Mouse (Mus musculus): Measurements from ENCODE around the gene Carhsp1. TPM values are rescaled to one million over a fixed set of nuclear protein-coding genes. Genes with fewer than 3 reads are reported as not detected.

Carhsp1 gene
- polyA plus RNA-seq, 1 experiment from 2014 or later: 58.8 TPM

GRCm38 (mm10) chr16:8691206-8691605, 19.3 kb upstream of the Carhsp1 start:
- Histone ChIP-seq H3K27ac (no peak overlapping the region), H3K4me2 (replicated peaks) (no peak overlapping the region), H3K4me1 (replicated peaks; ENCODE audit: control insufficient read depth, insufficient read depth, low read length) (no peaks in the 10 kb centered on the region), H3K9ac (no peak overlapping the region), H3K9me3 (ENCODE audit: control insufficient read depth, low read length) (no peaks in the 10 kb centered on the region), H3K4me3 (replicated peaks; ENCODE audit: low read length) (no peak overlapping the region), H3K27me3 (ENCODE audit: control insufficient read depth, insufficient read depth, low read length) (no peaks in the 10 kb centered on the region), H3K36me3 (replicated peaks; ENCODE audit: control insufficient read depth, insufficient read depth) (peaks cover 94% of the 10 kb centered on the region)
- WGBS: 95% methylated on average over 7 of the region's 7 CpGs
- DNase-seq (ENCODE audit: low spot score): no peak
- ATAC-seq (ENCODE audit: low FRiP score): no peak

GRCm38 (mm10) chr16:8689979-8690656, 18.2 kb upstream of the Carhsp1 start:
- 76% methylated on average over 11 of the region's 11 CpGs for WGBS
- DNase-seq (ENCODE audit: low spot score): peak; percentile 46
- Histone ChIP-seq H3K9me3 (ENCODE audit: control insufficient read depth, low read length) (no peaks in the 10 kb centered on the region), H3K4me2 (replicated peaks) (no peak overlapping the region), H3K27me3 (ENCODE audit: control insufficient read depth, insufficient read depth, low read length) (no peaks in the 10 kb centered on the region), H3K36me3 (replicated peaks; ENCODE audit: control insufficient read depth, insufficient read depth) (peaks cover 83% of the 10 kb centered on the region), H3K27ac (no peak overlapping the region; the same call in 1 of the 2 replicates), H3K9ac (no peak overlapping the region), H3K4me1 (replicated peaks; ENCODE audit: control insufficient read depth, insufficient read depth, low read length) (no peaks in the 10 kb centered on the region), H3K4me3 (replicated peaks; ENCODE audit: low read length) (no peak overlapping the region)
- ATAC-seq (ENCODE audit: low FRiP score): peak; percentile 73; the same call in 1 of the 2 replicates

GRCm38 (mm10) chr16:8687559-8688112, 15.7 kb upstream of the Carhsp1 start:
- no peak overlapping the region for H3K4me2 ChIP-seq (replicated peaks)
- H3K9me3 ChIP-seq (ENCODE audit: control insufficient read depth, low read length): no peaks in the 10 kb centered on the region
- no peaks in the 10 kb centered on the region for H3K27me3 ChIP-seq (ENCODE audit: control insufficient read depth, insufficient read depth, low read length)
- no peak overlapping the region for H3K4me3 ChIP-seq (replicated peaks; ENCODE audit: low read length)
- H3K36me3 ChIP-seq (replicated peaks; ENCODE audit: control insufficient read depth, insufficient read depth): peaks cover 71% of the 10 kb centered on the region
- H3K4me1 ChIP-seq (replicated peaks; ENCODE audit: control insufficient read depth, insufficient read depth, low read length): no peaks in the 10 kb centered on the region
- no peak overlapping the region for H3K27ac ChIP-seq
- ATAC-seq (ENCODE audit: low FRiP score): no peak
- H3K9ac ChIP-seq: no peak overlapping the region
- no peak for DNase-seq (ENCODE audit: low spot score)

GRCm38 (mm10) chr16:8686871-8687535, 15.0 kb upstream of the Carhsp1 start:
- no peaks in the 10 kb centered on the region for H3K27me3 ChIP-seq (ENCODE audit: control insufficient read depth, insufficient read depth, low read length)
- H3K9me3 ChIP-seq (ENCODE audit: control insufficient read depth, low read length): no peaks in the 10 kb centered on the region
- no peak overlapping the region for H3K4me2 ChIP-seq (replicated peaks)
- ATAC-seq (ENCODE audit: low FRiP score): no peak
- H3K27ac ChIP-seq: no peak overlapping the region
- H3K4me3 ChIP-seq (replicated peaks; ENCODE audit: low read length): no peak overlapping the region
- no peaks in the 10 kb centered on the region for H3K4me1 ChIP-seq (replicated peaks; ENCODE audit: control insufficient read depth, insufficient read depth, low read length)
- H3K9ac ChIP-seq: no peak overlapping the region
- WGBS: 84% methylated on average over 11 of the region's 11 CpGs
- peaks cover 65% of the 10 kb centered on the region for H3K36me3 ChIP-seq (replicated peaks; ENCODE audit: control insufficient read depth, insufficient read depth)
- no peak for DNase-seq (ENCODE audit: low spot score)

GRCm38 (mm10) chr16:8686121-8686870, 14.3 kb upstream of the Carhsp1 start:
- ATAC-seq (ENCODE audit: low FRiP score) (peak; percentile 36; the same call in 1 of the 2 replicates), DNase-seq (ENCODE audit: low spot score) (peak; percentile 76)
- Histone ChIP-seq H3K27ac (no peak overlapping the region), H3K4me2 (replicated peaks) (no peak overlapping the region), H3K9ac (no peak overlapping the region), H3K36me3 (replicated peaks; ENCODE audit: control insufficient read depth, insufficient read depth) (peaks cover 58% of the 10 kb centered on the region), H3K4me3 (replicated peaks; ENCODE audit: low read length) (no peak overlapping the region), H3K27me3 (ENCODE audit: control insufficient read depth, insufficient read depth, low read length) (no peaks in the 10 kb centered on the region), H3K4me1 (replicated peaks; ENCODE audit: control insufficient read depth, insufficient read depth, low read length) (no peaks in the 10 kb centered on the region), H3K9me3 (ENCODE audit: control insufficient read depth, low read length) (no peaks in the 10 kb centered on the region)
- 55% methylated on average over 7 of the region's 7 CpGs for WGBS

- H3K27ac ChIP-seq: no peak overlapping the region
- H3K9me3 ChIP-seq (ENCODE audit: control insufficient read depth, low read length): no peaks in the 10 kb centered on the region
- H3K36me3 ChIP-seq (replicated peaks; ENCODE audit: control insufficient read depth, insufficient read depth): peaks cover 46% of the 10 kb centered on the region
- 82% methylated on average over 4 of the region's 4 CpGs for WGBS
- no peaks in the 10 kb centered on the region for H3K4me1 ChIP-seq (replicated peaks; ENCODE audit: control insufficient read depth, insufficient read depth, low read length)
- H3K27me3 ChIP-seq (ENCODE audit: control insufficient read depth, insufficient read depth, low read length): no peaks in the 10 kb centered on the region
- H3K9ac ChIP-seq: no peak overlapping the region
- ATAC-seq (ENCODE audit: low FRiP score) (no peak), DNase-seq (ENCODE audit: low spot score) (no peak)
- H3K4me2 ChIP-seq (replicated peaks): no peak overlapping the region
- H3K4me3 ChIP-seq (replicated peaks; ENCODE audit: low read length): no peak overlapping the region
Measured at GRCm38 (mm10) chr16:8685087-8685486, 13.1 kb upstream of the Carhsp1 start.

- no peaks in the 10 kb centered on the region for H3K4me1 ChIP-seq (replicated peaks; ENCODE audit: control insufficient read depth, insufficient read depth, low read length)
- H3K27me3 ChIP-seq (ENCODE audit: control insufficient read depth, insufficient read depth, low read length): no peaks in the 10 kb centered on the region
- no peak for DNase-seq (ENCODE audit: low spot score)
- H3K4me3 ChIP-seq (replicated peaks; ENCODE audit: low read length): no peak within 1 kb of the TSS
- 84% methylated on average over 5 of the region's 5 CpGs for WGBS
- no peak within 1 kb of the TSS for H3K4me2 ChIP-seq (replicated peaks)
- no peak for ATAC-seq (ENCODE audit: low FRiP score)
- no peak within 1 kb of the TSS for H3K9ac ChIP-seq
- 0 out of 2 replicates have a peak, but pooled peaks cover 13% of the 10 kb centered on the region for H3K36me3 ChIP-seq (replicated peaks; ENCODE audit: control insufficient read depth, insufficient read depth)
- no peak within 1 kb of the TSS for H3K27ac ChIP-seq
- no peaks in the 10 kb centered on the region for H3K9me3 ChIP-seq (ENCODE audit: control insufficient read depth, low read length)
Measured at GRCm38 (mm10) chr16:8680470-8680869, 8.5 kb upstream of the Carhsp1 start, which contains the start of gene Gm5767. Gene Gm5767 (plus strand): TSS chr16:8680770.

- no peak overlapping the region for H3K4me3 ChIP-seq (replicated peaks; ENCODE audit: low read length)
- H3K4me2 ChIP-seq (replicated peaks): no peak overlapping the region
- no peak overlapping the region for H3K27ac ChIP-seq
- 90% methylated on average over 3 of the region's 3 CpGs for WGBS
- ATAC-seq (ENCODE audit: low FRiP score): no peak
- DNase-seq (ENCODE audit: low spot score): no peak
- no peak overlapping the region for H3K9ac ChIP-seq
- no peaks in the 10 kb centered on the region for H3K4me1 ChIP-seq (replicated peaks; ENCODE audit: control insufficient read depth, insufficient read depth, low read length)
- H3K27me3 ChIP-seq (ENCODE audit: control insufficient read depth, insufficient read depth, low read length): no peaks in the 10 kb centered on the region
- 0 out of 2 replicates have a peak, but pooled peaks cover 13% of the 10 kb centered on the region for H3K36me3 ChIP-seq (replicated peaks; ENCODE audit: control insufficient read depth, insufficient read depth)
- no peaks in the 10 kb centered on the region for H3K9me3 ChIP-seq (ENCODE audit: control insufficient read depth, low read length)
Measured at GRCm38 (mm10) chr16:8679780-8680179, 7.8 kb upstream of the Carhsp1 start.

GRCm38 (mm10) chr16:8678676-8679075, 6.7 kb upstream of the Carhsp1 start:
- Histone ChIP-seq H3K27me3 (ENCODE audit: control insufficient read depth, insufficient read depth, low read length) (no peaks in the 10 kb centered on the region), H3K4me2 (replicated peaks) (no peak overlapping the region), H3K4me3 (replicated peaks; ENCODE audit: low read length) (no peak overlapping the region), H3K4me1 (replicated peaks; ENCODE audit: control insufficient read depth, insufficient read depth, low read length) (no peaks in the 10 kb centered on the region), H3K27ac (no peak overlapping the region), H3K9ac (no peak overlapping the region), H3K9me3 (ENCODE audit: control insufficient read depth, low read length) (no peaks in the 10 kb centered on the region), H3K36me3 (replicated peaks; ENCODE audit: control insufficient read depth, insufficient read depth) (0 out of 2 replicates have a peak, but pooled peaks cover 6% of the 10 kb centered on the region)
- no peak for ATAC-seq (ENCODE audit: low FRiP score)
- WGBS: 89% methylated on average over 4 of the region's 4 CpGs
- no peak for DNase-seq (ENCODE audit: low spot score)
